Mouse (Mus musculus) cerebellum, adult 9-11 months (tissue): ENCODE measurements around the gene Borcs8.

ENCODE experiments used
- DNase-seq: peaks from one replicate; pipeline ENCODE4 v3.0.0; 2022

Gene Borcs8

DNA sequence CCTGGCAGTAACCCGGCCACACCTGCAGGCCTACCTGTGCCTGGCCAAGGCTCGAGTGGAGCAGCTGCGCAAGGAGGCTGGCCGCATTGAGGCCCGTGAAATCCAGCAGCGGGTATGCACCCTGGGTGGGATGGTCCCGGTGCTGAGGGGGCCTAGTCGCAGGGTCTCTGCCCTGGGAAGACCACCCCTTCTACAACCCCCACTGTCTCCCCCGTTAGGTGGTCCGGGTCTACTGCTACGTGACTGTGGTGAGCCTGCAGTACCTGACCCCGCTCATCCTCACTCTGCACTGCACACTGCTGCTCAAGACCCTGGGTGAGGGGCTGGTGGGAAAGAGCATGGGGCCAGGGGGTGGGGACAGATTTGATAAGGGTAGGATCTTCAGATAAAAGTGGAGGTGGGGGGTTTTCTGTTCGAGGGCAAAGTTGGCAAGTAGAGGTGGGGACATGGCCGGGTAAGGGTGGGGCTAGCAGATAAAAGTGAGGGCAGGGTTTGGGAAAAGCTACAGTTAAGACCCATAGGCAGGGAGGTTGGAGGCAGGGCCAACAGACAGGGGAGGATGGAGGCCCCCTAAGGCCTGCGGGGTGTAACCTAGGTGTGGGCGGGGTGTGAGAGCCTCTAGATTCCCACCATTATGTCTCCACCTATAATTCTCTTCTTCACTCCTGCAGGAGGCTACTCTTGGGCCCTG lies 42.1 kb downstream of the Borcs8 start:
- DNase-seq: no peak

DNA sequence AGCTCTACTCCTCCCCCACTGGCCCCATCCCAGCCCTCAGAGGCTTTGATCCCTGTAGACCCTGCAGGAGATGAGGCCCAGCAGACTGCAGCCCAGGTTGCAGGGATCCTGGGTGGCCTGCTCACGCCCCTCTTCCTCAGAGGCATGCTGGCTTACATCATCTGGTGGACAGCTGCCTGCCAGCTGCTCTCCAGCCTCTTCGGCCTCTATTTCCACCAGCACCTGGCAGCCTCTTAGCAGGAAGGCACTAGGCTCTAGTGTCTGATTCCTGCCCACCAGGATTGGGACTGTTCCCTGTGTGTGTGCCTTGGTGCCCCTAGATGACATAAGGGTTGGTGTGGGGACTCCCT lies 42.6 kb downstream of the Borcs8 start:
- DNase-seq: no peak

DNA sequence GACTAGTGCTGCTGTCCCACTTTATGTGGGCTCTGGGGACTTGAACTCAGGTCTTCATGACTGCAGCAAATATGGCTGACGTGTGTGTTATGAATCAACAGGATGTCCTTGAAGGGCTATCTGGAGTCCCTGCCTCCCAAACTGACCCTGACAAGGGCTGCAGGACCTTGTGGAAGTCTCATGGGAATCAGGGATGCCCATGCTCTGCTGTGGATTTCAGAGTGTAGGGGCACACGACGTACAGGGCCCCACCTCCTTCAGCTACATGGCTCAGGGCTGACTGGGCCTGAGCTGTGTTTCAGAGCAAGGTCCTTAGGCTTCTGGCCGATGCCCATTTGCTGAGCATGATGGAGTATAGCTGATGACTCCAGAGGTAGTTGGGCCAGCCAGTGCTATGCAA lies 43.9 kb downstream of the Borcs8 start:
- DNase-seq: no peak

DNA sequence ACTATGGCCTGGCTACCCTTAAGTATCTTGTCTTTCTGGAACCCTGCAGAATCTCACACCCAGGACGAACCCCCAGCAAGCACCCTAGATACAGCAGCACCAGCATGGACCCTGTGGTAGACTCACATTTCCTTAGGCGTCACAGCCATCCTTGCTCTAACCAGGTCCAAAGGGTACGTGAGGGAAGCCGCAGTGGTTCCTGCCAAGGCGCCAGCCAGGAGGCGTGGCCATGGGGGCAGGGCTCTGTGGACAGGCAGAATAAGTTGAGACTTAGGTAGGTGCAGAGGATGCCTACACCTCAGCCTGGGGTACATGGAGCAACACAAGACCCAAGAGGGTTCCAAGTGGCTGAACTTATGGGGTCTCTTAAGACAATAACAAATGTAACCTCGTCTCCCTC lies 49.4 kb downstream of the Borcs8 start:
- no peak for DNase-seq

DNA sequence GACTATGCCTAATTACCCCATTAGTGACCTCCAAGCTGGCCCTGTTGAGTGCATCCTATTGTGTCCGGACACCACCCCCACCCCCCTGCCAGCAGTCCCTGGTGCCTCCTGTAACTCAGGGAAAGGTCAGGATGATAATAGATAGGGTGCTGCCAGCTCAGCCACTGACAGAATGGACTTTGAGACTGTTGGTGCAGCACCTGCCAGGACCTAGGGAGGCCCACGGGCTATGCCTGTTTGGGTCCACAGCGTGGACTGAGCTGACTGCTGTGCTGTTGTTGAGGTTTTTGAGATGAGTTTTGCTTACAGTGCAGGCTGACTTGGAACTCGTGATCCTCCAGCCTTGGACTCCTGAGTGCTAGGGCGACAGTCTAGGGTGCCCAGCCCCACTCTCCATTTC lies 53.9 kb downstream of the Borcs8 start:
- no peak for DNase-seq

DNA sequence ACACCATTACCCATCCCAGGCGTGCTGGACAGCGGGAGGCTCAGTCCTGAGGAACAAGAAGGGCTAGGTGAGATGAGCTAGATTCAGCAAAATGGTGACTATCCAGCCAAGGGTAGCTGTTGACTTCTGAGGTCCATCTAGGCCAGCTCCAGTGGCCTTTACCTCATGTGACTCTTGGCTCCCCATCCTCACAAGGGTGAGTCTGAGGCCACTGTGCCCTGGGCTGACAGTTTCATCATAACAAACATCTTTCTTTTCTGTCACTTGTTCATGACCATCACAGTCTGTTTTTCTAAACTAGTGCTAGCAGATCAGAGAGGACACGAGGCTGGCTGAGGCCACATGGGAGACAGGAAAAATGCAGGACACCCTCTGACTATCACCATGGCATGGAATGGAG lies 54.9 kb downstream of the Borcs8 start:
- no peak for DNase-seq

DNA sequence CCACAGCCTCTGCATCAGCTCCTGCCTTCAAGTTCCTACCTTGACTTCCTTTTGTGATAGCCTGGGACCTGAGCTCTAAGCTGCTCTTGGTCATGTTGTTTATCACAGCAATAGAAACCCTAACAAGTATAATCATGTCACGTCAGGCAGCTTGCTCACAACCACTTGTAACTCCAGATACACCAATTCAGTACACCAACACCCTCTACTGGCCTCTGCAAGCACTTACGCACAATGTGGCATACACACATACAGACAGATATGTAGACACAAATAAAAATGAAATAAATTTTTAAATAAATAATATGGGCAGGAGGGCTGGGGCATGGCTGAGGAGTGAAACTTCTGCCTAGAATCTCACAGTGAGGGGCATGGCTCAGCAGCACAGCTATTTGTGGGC lies 56.5 kb downstream of the Borcs8 start:
- DNase-seq: no peak
